In genomic region chr4:129226441-129226963, GRCm38 (mm10) we compare ENCODE assay signal across 7 mouse cellular contexts. TPM values are rescaled to one million over a fixed set of nuclear protein-coding genes. Genes with fewer than 3 reads are reported as not detected.
DNase-seq lines count a peak whose midpoint lies in the region; ATAC-seq and TF ChIP-seq lines count a peak whose summit lies in the region.

No protein-coding gene starts in this region.

- no peaks in the 10 kb centered on the region for H3K9me3 ChIP-seq in ES-Bruce4 (replicated peaks; ENCODE audit: control insufficient read depth, insufficient read depth, low read length, poor library complexity, severe bottlenecking)
- H3K9me3 ChIP-seq in hindbrain, embryonic 13.5 days, result no peaks in the 10 kb centered on the region
- H3K9me3 ChIP-seq in limb, embryonic 14.5 days (ENCODE audit: control insufficient read depth, low read length), result no peaks in the 10 kb centered on the region
- no peaks in the 10 kb centered on the region for H3K9me3 ChIP-seq in liver, embryonic 11.5 days (ENCODE audit: control insufficient read depth, low read length)

- H3K27ac ChIP-seq in ES-Bruce4 (ENCODE audit: insufficient read depth, low read length), result peak overlapping the region; percentile 89
- H3K27ac ChIP-seq in hindbrain, embryonic 13.5 days, result peak overlapping the region; percentile 81
- H3K27ac ChIP-seq in limb, embryonic 14.5 days (replicated peaks; ENCODE audit: low read depth, low read length), result no peak overlapping the region; the same call in 1 of the 2 replicates
- no peak overlapping the region for H3K27ac ChIP-seq in liver, embryonic 11.5 days (ENCODE audit: low read depth, low read length)

- peak overlapping the region; percentile 46; the same call in 1 of the 2 replicates for H3K9ac ChIP-seq in ES-Bruce4 (ENCODE audit: low read depth, poor library complexity, severe bottlenecking)
- H3K9ac ChIP-seq in hindbrain, embryonic 13.5 days, result peak overlapping the region; percentile 82
- 0 out of 2 replicates have a peak overlapping the region, but pooled peaks have one; percentile 44 for H3K9ac ChIP-seq in limb, embryonic 14.5 days (ENCODE audit: low read depth, low read length, severe bottlenecking)
- H3K9ac ChIP-seq in liver, embryonic 11.5 days (ENCODE audit: low read depth, low read length), result no peak overlapping the region

- TF ChIP-seq CTCF in ES-Bruce4 (IDR thresholded peaks at IDR 0.05; ENCODE audit: low read depth, low read length), result no peak

- no peak for TF ChIP-seq POLR2A in ES-Bruce4 (IDR thresholded peaks at IDR 0.05; ENCODE audit: insufficient read depth, low read length)
- TF ChIP-seq POLR2A in limb, embryonic 14.5 days (IDR thresholded peaks at IDR 0.05; ENCODE audit: borderline replicate concordance, extremely low read depth, insufficient read depth, insufficient read length), result no peak

- H3K36me3 ChIP-seq in ES-Bruce4 (ENCODE audit: control insufficient read depth, insufficient read depth, low read length, poor library complexity, severe bottlenecking), result peaks cover 23% of the 10 kb centered on the region
- peaks cover 33% of the 10 kb centered on the region for H3K36me3 ChIP-seq in hindbrain, embryonic 13.5 days
- peaks cover 36% of the 10 kb centered on the region for H3K36me3 ChIP-seq in limb, embryonic 14.5 days (ENCODE audit: control insufficient read depth, insufficient read depth, low read length)
- no peaks in the 10 kb centered on the region for H3K36me3 ChIP-seq in liver, embryonic 11.5 days (ENCODE audit: control insufficient read depth, insufficient read depth, low read length)

- H3K4me1 ChIP-seq in ES-Bruce4 (ENCODE audit: control insufficient read depth, insufficient read depth, low read length), result peaks cover 6% of the 10 kb centered on the region
- H3K4me1 ChIP-seq in hindbrain, embryonic 13.5 days (replicated peaks), result peaks cover 62% of the 10 kb centered on the region
- peaks cover 39% of the 10 kb centered on the region for H3K4me1 ChIP-seq in limb, embryonic 14.5 days (ENCODE audit: control insufficient read depth, insufficient read depth, low read length)
- peaks cover 16% of the 10 kb centered on the region for H3K4me1 ChIP-seq in liver, embryonic 11.5 days (replicated peaks; ENCODE audit: control insufficient read depth, insufficient read depth, low read length)

- 27% methylated on average over 5 of the region's 5 CpGs for WGBS in hindbrain, embryonic 13.5 days
- 13% methylated on average over 5 of the region's 5 CpGs for WGBS in limb, embryonic 14.5 days
- WGBS in liver, embryonic 11.5 days, result 31% methylated on average over 5 of the region's 5 CpGs

- peak overlapping the region; percentile 76 for H3K4me3 ChIP-seq in ES-Bruce4 (ENCODE audit: low read depth, low read length)
- H3K4me3 ChIP-seq in hindbrain, embryonic 13.5 days, result peak overlapping the region; percentile 49
- H3K4me3 ChIP-seq in limb, embryonic 14.5 days (replicated peaks; ENCODE audit: low read length), result peak overlapping the region; percentile 24; the same call in 1 of the 2 replicates
- H3K4me3 ChIP-seq in liver, embryonic 11.5 days (ENCODE audit: low read depth, low read length), result no peak overlapping the region

- H3K4me2 ChIP-seq in hindbrain, embryonic 13.5 days, result peak overlapping the region; percentile 67
- H3K4me2 ChIP-seq in limb, embryonic 14.5 days (replicated peaks; ENCODE audit: low read depth, low read length, severe bottlenecking), result peak overlapping the region; percentile 46
- H3K4me2 ChIP-seq in liver, embryonic 11.5 days, result no peak overlapping the region

- peak; percentile 80 for TF ChIP-seq EP300 in ES-Bruce4 (IDR thresholded peaks at IDR 0.05; ENCODE audit: insufficient read depth, low read depth, low read length)

- peak; percentile 69 for DNase-seq in MN1 (ENCODE audit: low spot score)
- no peak for DNase-seq in limb, embryonic 14.5 days (ENCODE audit: low spot score)
- DNase-seq in gastrocnemius, adult 8-10 months (ENCODE audit: low spot score in 2 of 2), result no peak
- no peak for DNase-seq in liver, embryonic 11.5 days (ENCODE audit: low spot score)
- DNase-seq in ovary, adult 18-20 months (ENCODE audit: low spot score), result no peak

- H3K27me3 ChIP-seq in ES-Bruce4 (ENCODE audit: control insufficient read depth, insufficient read depth, low read length, poor library complexity, severe bottlenecking), result no peaks in the 10 kb centered on the region
- peaks cover 27% of the 10 kb centered on the region for H3K27me3 ChIP-seq in hindbrain, embryonic 13.5 days
- H3K27me3 ChIP-seq in limb, embryonic 14.5 days (ENCODE audit: control insufficient read depth, insufficient read depth, low read length), result no peaks in the 10 kb centered on the region
- peaks cover 80% of the 10 kb centered on the region for H3K27me3 ChIP-seq in liver, embryonic 11.5 days (replicated peaks; ENCODE audit: control insufficient read depth, insufficient read depth, low read length)

- no peak for ATAC-seq in hindbrain, embryonic 13.5 days (ENCODE audit: low FRiP score)
- no peak for ATAC-seq in limb, embryonic 14.5 days (ENCODE audit: low FRiP score, low read depth)
- ATAC-seq in liver, embryonic 11.5 days (replicated peaks; ENCODE audit: low FRiP score), result no peak

RNA-seq across cellular contexts. Expression of gene C77080, which starts 34.7 kb away (rescaled TPM):
- 50.2 and 55.1 TPM in 2 replicates for polyA plus RNA-seq in ES-Bruce4 (2011; ENCODE audit: insufficient read depth, insufficient read length, low read depth, missing spikeins)
- polyA plus RNA-seq in hindbrain, embryonic 13.5 days (2015; fragmentation: Nextera tagmentation; extraction: Ambion mirVana), result 5.3 and 5.4 TPM in 2 replicates
- 17.1 and 22.5 TPM in 2 replicates for polyA plus RNA-seq in limb, embryonic 14.5 days (2012; rRNA removed)
- polyA plus RNA-seq in limb, embryonic 14.5 days (2014; fragmentation: Nextera tagmentation; extraction: Ambion mirVana), result 7.6 and 9.2 TPM in 2 replicates
- total RNA-seq in gastrocnemius, adult 8-10 months (2022), result 1 to 10 TPM in 1 of 4 experiments, under 1 TPM in 3; 0.58 to 1.6 (median 0.75) TPM
- polyA plus RNA-seq in liver, embryonic 11.5 days (2014; fragmentation: Nextera tagmentation; extraction: Ambion mirVana), result 1.2 and 1.6 TPM in 2 replicates

RNA-seq across cellular contexts. Expression of gene Yars, which starts 36.9 kb away (rescaled TPM):
- 90.6 and 99.8 TPM in 2 replicates for polyA plus RNA-seq in ES-Bruce4 (2011; ENCODE audit: insufficient read depth, insufficient read length, low read depth, missing spikeins)
- 104 and 106 TPM in 2 replicates for polyA plus RNA-seq in hindbrain, embryonic 13.5 days (2015; fragmentation: Nextera tagmentation; extraction: Ambion mirVana)
- 37.7 and 50.3 TPM in 2 replicates for polyA plus RNA-seq in limb, embryonic 14.5 days (2012; rRNA removed)
- polyA plus RNA-seq in limb, embryonic 14.5 days (2014; fragmentation: Nextera tagmentation; extraction: Ambion mirVana), result 78.7 and 79.5 TPM in 2 replicates
- total RNA-seq in gastrocnemius, adult 8-10 months (2022), result 10 to 100 TPM; 31.2 to 44.4 (median 35.3) TPM
- polyA plus RNA-seq in liver, embryonic 11.5 days (2014; fragmentation: Nextera tagmentation; extraction: Ambion mirVana), result 129 TPM in 2 replicates

RNA-seq across cellular contexts. Expression of gene S100pbp, which starts 37.0 kb away (rescaled TPM):
- polyA plus RNA-seq in ES-Bruce4 (2011; ENCODE audit: insufficient read depth, insufficient read length, low read depth, missing spikeins), result 80.0 and 83.5 TPM in 2 replicates
- polyA plus RNA-seq in hindbrain, embryonic 13.5 days (2015; fragmentation: Nextera tagmentation; extraction: Ambion mirVana), result 17.6 and 18.0 TPM in 2 replicates
- polyA plus RNA-seq in limb, embryonic 14.5 days (2012; rRNA removed), result 59.9 and 67.7 TPM in 2 replicates
- 14.9 and 19.9 TPM in 2 replicates for polyA plus RNA-seq in limb, embryonic 14.5 days (2014; fragmentation: Nextera tagmentation; extraction: Ambion mirVana)
- total RNA-seq in gastrocnemius, adult 8-10 months (2022), result 1 to 10 TPM; 3.8 to 4.6 (median 4.4) TPM
- 17.2 and 18.9 TPM in 2 replicates for polyA plus RNA-seq in liver, embryonic 11.5 days (2014; fragmentation: Nextera tagmentation; extraction: Ambion mirVana)

Comparison
In these comparisons a context has a peak if more than half of its experiments do, and no peak if none do; other contexts are left out.
1. H3K27ac ChIP-seq: peak in ES-Bruce4 (single experiment) and hindbrain, embryonic 13.5 days (single experiment); none in limb, embryonic 14.5 days (single experiment) and liver, embryonic 11.5 days (single experiment).